Mouse (Mus musculus) embryonic facial prominence, embryonic 12.5 days (tissue): ENCODE data around the gene Smim14. TPM values are rescaled to one million over a fixed set of nuclear protein-coding genes. Genes with fewer than 3 reads are reported as not detected.

Experiments
- ATAC-seq: fragments of 200-750 bp; cut with Nextera tagmentation; 2 replicates; pipeline ENCODE4 v1.8.0; 2017; ENCODE audit not compliant: insufficient number of reproducible peaks, insufficient read depth, low FRiP score, low TSS enrichment
- H3K27ac ChIP-seq: fragments of 300-500 bp; sonication (generic); 2 replicates; pipeline ENCODE4 v1.5.1; 2016; ENCODE audit warnings: mild to moderate bottlenecking
- H3K27me3 ChIP-seq: fragments of 300-500 bp; sonication (generic); 2 replicates; pipeline ENCODE4 v1.6.1; 2016; ENCODE audit warnings: mild to moderate bottlenecking, moderate library complexity
- H3K36me3 ChIP-seq: fragments of 300-500 bp; sonication (generic); 2 replicates; pipeline ENCODE4 v1.6.1; 2016; ENCODE audit warnings: mild to moderate bottlenecking
- H3K4me1 ChIP-seq: fragments of 300-500 bp; sonication (generic); 2 replicates; pipeline ENCODE4 v1.6.1; 2016
- H3K4me2 ChIP-seq: fragments of 300-500 bp; sonication (generic); replicated peaks from 2 replicates; pipeline ENCODE4 v1.6.1; 2016; ENCODE audit warnings: mild to moderate bottlenecking, moderate library complexity
- H3K4me3 ChIP-seq: fragments of 300-500 bp; sonication (generic); 2 replicates; pipeline ENCODE4 v1.5.1; 2016; ENCODE audit warnings: mild to moderate bottlenecking
- H3K9ac ChIP-seq: fragments of 300-500 bp; sonication (generic); 2 replicates; pipeline ENCODE4 v1.6.1; 2016; ENCODE audit warnings: mild to moderate bottlenecking, moderate library complexity
- H3K9me3 ChIP-seq: fragments of 300-500 bp; sonication (generic); 2 replicates; pipeline ENCODE4 v1.6.1; 2016; ENCODE audit warnings: mild to moderate bottlenecking, moderate library complexity
- WGBS: fragments of 180-500 bp; shearing (Covaris S2); methylation state at CpG from one replicate; pipeline ENCODE4 v1.1.7; 2016; 5-methylcytosine and 5-hydroxymethylcytosine counted together
- polyA plus RNA-seq: library from polyadenylated mRNA; unstranded; fragments of >200 nt; fragmentation: Nextera tagmentation; extraction: Ambion mirVana; gene quantifications from 2 replicates; pipeline ENCODE4 v1.2.1, GENCODE M21; 2016

The Smim14 gene
- polyA plus RNA-seq, 1 experiment from 2014 or later, result 111 TPM

GRCm38 (mm10) chr5:65457086-65457827 lies 79.7 kb downstream of the Smim14 start:
- no peak overlapping the region for H3K9ac ChIP-seq
- no peaks in the 10 kb centered on the region for H3K9me3 ChIP-seq
- peak; percentile 81; the same call in 1 of the 2 replicates for ATAC-seq
- H3K4me1 ChIP-seq, result peaks cover 22% of the 10 kb centered on the region
- H3K27me3 ChIP-seq, result no peaks in the 10 kb centered on the region
- H3K4me3 ChIP-seq, result no peak overlapping the region
- 37% methylated on average over 7 of the region's 7 CpGs for WGBS
- H3K4me2 ChIP-seq, result no peak overlapping the region
- 0 out of 2 replicates have a peak, but pooled peaks cover 3% of the 10 kb centered on the region for H3K36me3 ChIP-seq
- H3K27ac ChIP-seq, result peak overlapping the region; percentile 89

- Histone ChIP-seq H3K4me1 (peaks cover 22% of the 10 kb centered on the region), H3K4me3 (no peak overlapping the region), H3K27me3 (no peaks in the 10 kb centered on the region), H3K36me3 (0 out of 2 replicates have a peak, but pooled peaks cover 3% of the 10 kb centered on the region), H3K9me3 (no peaks in the 10 kb centered on the region), H3K27ac (no peak overlapping the region), H3K9ac (no peak overlapping the region), H3K4me2 (no peak overlapping the region)
- 72% methylated on average over 5 of the region's 5 CpGs for WGBS
- no peak for ATAC-seq
Observed at GRCm38 (mm10) chr5:65454771-65455170, 82.2 kb downstream of the Smim14 start.

GRCm38 (mm10) chr5:65448941-65449340 lies 88.0 kb downstream of the Smim14 start:
- Histone ChIP-seq H3K9ac (no peak overlapping the region), H3K4me2 (no peak overlapping the region), H3K4me3 (no peak overlapping the region), H3K4me1 (no peaks in the 10 kb centered on the region), H3K27ac (no peak overlapping the region), H3K36me3 (peaks cover 9% of the 10 kb centered on the region), H3K27me3 (no peaks in the 10 kb centered on the region), H3K9me3 (no peaks in the 10 kb centered on the region)
- 76% methylated on average over 4 of the region's 4 CpGs for WGBS
- no peak for ATAC-seq

- no peaks in the 10 kb centered on the region for H3K9me3 ChIP-seq
Observed at GRCm38 (mm10) chr5:65447826-65448225, 89.2 kb downstream of the Smim14 start.

GRCm38 (mm10) chr5:65446756-65447155 lies 90.2 kb downstream of the Smim14 start:
- Histone ChIP-seq H3K9me3 (no peaks in the 10 kb centered on the region), H3K4me2 (no peak overlapping the region), H3K27ac (no peak overlapping the region), H3K36me3 (peaks cover 9% of the 10 kb centered on the region), H3K4me1 (no peaks in the 10 kb centered on the region), H3K9ac (no peak overlapping the region), H3K27me3 (no peaks in the 10 kb centered on the region), H3K4me3 (no peak overlapping the region)
- 79% methylated on average over 2 of the region's 2 CpGs for WGBS
- ATAC-seq, result no peak

More at GRCm38 (mm10) chr5:65447826-65448225, 89.2 kb downstream of the Smim14 start:
- no peaks in the 10 kb centered on the region for H3K27me3 ChIP-seq
- no peak overlapping the region for H3K4me2 ChIP-seq
- H3K27ac ChIP-seq, result no peak overlapping the region
- no peaks in the 10 kb centered on the region for H3K4me1 ChIP-seq
- H3K4me3 ChIP-seq, result no peak overlapping the region
- no peak overlapping the region for H3K9ac ChIP-seq
- H3K36me3 ChIP-seq, result peaks cover 9% of the 10 kb centered on the region
- 82% methylated on average over 2 of the region's 2 CpGs for WGBS
- ATAC-seq, result no peak

- Histone ChIP-seq H3K4me3 (no peak overlapping the region), H3K9me3 (no peaks in the 10 kb centered on the region), H3K27ac (no peak overlapping the region), H3K36me3 (peaks cover 9% of the 10 kb centered on the region), H3K9ac (no peak overlapping the region), H3K27me3 (no peaks in the 10 kb centered on the region), H3K4me1 (no peaks in the 10 kb centered on the region), H3K4me2 (no peak overlapping the region)
- 81% methylated on average over 2 of the region's 6 CpGs for WGBS
- no peak for ATAC-seq
Observed at GRCm38 (mm10) chr5:65444981-65445380, 92.0 kb downstream of the Smim14 start.

- Histone ChIP-seq H3K9ac (no peak overlapping the region), H3K9me3 (no peaks in the 10 kb centered on the region), H3K27me3 (no peaks in the 10 kb centered on the region), H3K27ac (no peak overlapping the region), H3K4me3 (no peak overlapping the region), H3K4me2 (no peak overlapping the region), H3K4me1 (peaks cover 17% of the 10 kb centered on the region), H3K36me3 (no peaks in the 10 kb centered on the region)
- no peak for ATAC-seq
Observed at GRCm38 (mm10) chr5:65438041-65438440, 98.9 kb downstream of the Smim14 start.

- Histone ChIP-seq H3K4me1 (peaks cover 20% of the 10 kb centered on the region), H3K36me3 (no peaks in the 10 kb centered on the region), H3K9ac (peak within 1 kb of the TSS; percentile 81), H3K4me3 (peak within 1 kb of the TSS; percentile 79), H3K27ac (peak within 1 kb of the TSS; percentile 87), H3K27me3 (no peaks in the 10 kb centered on the region), H3K9me3 (no peaks in the 10 kb centered on the region), H3K4me2 (peak within 1 kb of the TSS; percentile 73)
- under 1% methylated on average over 51 of the region's 51 CpGs for WGBS
- ATAC-seq, result peak; percentile 95
Observed at GRCm38 (mm10) chr5:65435806-65436561, 101.0 kb downstream of the Smim14 start, which contains the start of gene Ugdh. Ugdh (minus strand) TSS chr5:65435949.

- peak overlapping the region; percentile 87 for H3K27ac ChIP-seq
- peaks cover 20% of the 10 kb centered on the region for H3K4me1 ChIP-seq
- H3K36me3 ChIP-seq, result peaks cover 2% of the 10 kb centered on the region; the same call in 1 of the 2 replicates
- under 1% methylated on average over 47 of the region's 47 CpGs for WGBS
- peak; percentile 82 for ATAC-seq
- H3K9ac ChIP-seq, result peak overlapping the region; percentile 81
- H3K4me3 ChIP-seq, result peak overlapping the region; percentile 79
- no peaks in the 10 kb centered on the region for H3K9me3 ChIP-seq
- no peaks in the 10 kb centered on the region for H3K27me3 ChIP-seq
- H3K4me2 ChIP-seq, result peak overlapping the region; percentile 73
Observed at GRCm38 (mm10) chr5:65435363-65435805, 101.6 kb downstream of the Smim14 start.

- Histone ChIP-seq H3K27me3 (no peaks in the 10 kb centered on the region), H3K36me3 (peaks cover 3% of the 10 kb centered on the region; the same call in 1 of the 2 replicates), H3K4me1 (peaks cover 20% of the 10 kb centered on the region), H3K9ac (peak overlapping the region; percentile 81), H3K4me3 (peak overlapping the region; percentile 79), H3K27ac (peak overlapping the region; percentile 87), H3K9me3 (no peaks in the 10 kb centered on the region), H3K4me2 (peak overlapping the region; percentile 73)
- WGBS, result 2% methylated on average over 15 of the region's 15 CpGs
- ATAC-seq, result no peak
Observed at GRCm38 (mm10) chr5:65434471-65435362, 102.3 kb downstream of the Smim14 start.

- ATAC-seq, result no peak
- no peaks in the 10 kb centered on the region for H3K9me3 ChIP-seq
- H3K9ac ChIP-seq, result no peak overlapping the region
- H3K27ac ChIP-seq, result no peak overlapping the region
- peaks cover 23% of the 10 kb centered on the region for H3K36me3 ChIP-seq
- no peaks in the 10 kb centered on the region for H3K27me3 ChIP-seq
- whole genome bisulfite sequencing, result 88% methylated on average over 5 of the region's 5 CpGs
- H3K4me3 ChIP-seq, result no peak overlapping the region
- H3K4me1 ChIP-seq, result peaks cover 13% of the 10 kb centered on the region; the same call in 1 of the 2 replicates
- no peak overlapping the region for H3K4me2 ChIP-seq
Observed at GRCm38 (mm10) chr5:65429441-65429840, 107.5 kb downstream of the Smim14 start.
